Mouse (Mus musculus) stomach, postnatal 0 days (tissue): ENCODE results near the gene Slc15a2.

Experiments used
- CTCF ChIP-seq: IDR thresholded peaks from 2 replicates; pipeline ENCODE4 v1.5.1; 2016; ENCODE audit warnings: antibody characterized with exemption, low read depth, mild to moderate bottlenecking, moderate library complexity
- EP300 ChIP-seq: optimal IDR thresholded peaks from 2 replicates; pipeline ENCODE3; 2016; ENCODE audit warnings: antibody characterized with exemption

GRCm38 (mm10) chr16:36708751-36709150 lies 76.0 kb downstream of the Slc15a2 start:
- TF ChIP-seq CTCF (no peak), EP300 (no peak)
